Mouse (Mus musculus): Measurements from ENCODE around the gene 1810055G02Rik. TPM values are rescaled to one million over a fixed set of nuclear protein-coding genes. Genes with fewer than 3 reads are reported as not detected.

1810055G02Rik gene
- polyA plus RNA-seq, 1 experiment from 2014 or later, result 35.6 TPM

GRCm38 (mm10) chr19:3699508-3700438 is 8.3 kb upstream of the 1810055G02Rik start:
- Histone ChIP-seq H3K9me3 (no peaks in the 10 kb centered on the region), H3K4me2 (replicated peaks) (no peak overlapping the region), H3K4me3 (no peak overlapping the region), H3K36me3 (no peaks in the 10 kb centered on the region), H3K27me3 (replicated peaks) (no peaks in the 10 kb centered on the region), H3K9ac (no peak overlapping the region), H3K4me1 (no peaks in the 10 kb centered on the region), H3K27ac (no peak overlapping the region)
- WGBS, result 35% methylated on average over 6 of the region's 6 CpGs
- ATAC-seq (ENCODE audit: low FRiP score, low read depth), result no peak

- H3K27ac ChIP-seq, result no peak overlapping the region
- H3K36me3 ChIP-seq, result no peaks in the 10 kb centered on the region
- H3K9me3 ChIP-seq, result no peaks in the 10 kb centered on the region
- H3K4me3 ChIP-seq, result no peak overlapping the region
- no peak overlapping the region for H3K9ac ChIP-seq
- no peak for ATAC-seq (ENCODE audit: low FRiP score, low read depth)
- no peaks in the 10 kb centered on the region for H3K4me1 ChIP-seq
- 90% methylated on average over 4 of the region's 4 CpGs for WGBS
- no peaks in the 10 kb centered on the region for H3K27me3 ChIP-seq (replicated peaks)
- H3K4me2 ChIP-seq (replicated peaks), result no peak overlapping the region
Observed at GRCm38 (mm10) chr19:3702460-3702859, 5.6 kb upstream of the 1810055G02Rik start.

- no peak for ATAC-seq (ENCODE audit: low FRiP score, low read depth)
- no peaks in the 10 kb centered on the region for H3K9me3 ChIP-seq
- WGBS, result 61% methylated on average over 1 of the region's 1 CpGs
- peaks cover 2% of the 10 kb centered on the region; the same call in 1 of the 2 replicates for H3K36me3 ChIP-seq
- H3K27ac ChIP-seq, result no peak overlapping the region
- H3K9ac ChIP-seq, result no peak overlapping the region
- H3K4me3 ChIP-seq, result no peak overlapping the region
- no peak overlapping the region for H3K4me2 ChIP-seq (replicated peaks)
- H3K27me3 ChIP-seq (replicated peaks), result no peaks in the 10 kb centered on the region
- peaks cover 11% of the 10 kb centered on the region for H3K4me1 ChIP-seq
Observed at GRCm38 (mm10) chr19:3706258-3706657, 1.8 kb upstream of the 1810055G02Rik start.

- Histone ChIP-seq H3K27ac (0 out of 2 replicates have a peak overlapping the region, but pooled peaks have one; percentile 32), H3K4me1 (peaks cover 11% of the 10 kb centered on the region), H3K4me3 (peak overlapping the region; percentile 76), H3K36me3 (peaks cover 7% of the 10 kb centered on the region), H3K9ac (peak overlapping the region; percentile 78), H3K9me3 (no peaks in the 10 kb centered on the region), H3K27me3 (replicated peaks) (no peaks in the 10 kb centered on the region), H3K4me2 (replicated peaks) (peak overlapping the region; percentile 70)
- 48% methylated on average over 10 of the region's 10 CpGs for WGBS
- no peak for ATAC-seq (ENCODE audit: low FRiP score, low read depth)
Observed at GRCm38 (mm10) chr19:3707553-3707952, 540 bp upstream of the 1810055G02Rik start.

- ATAC-seq (ENCODE audit: low FRiP score, low read depth), result no peak
- H3K9ac ChIP-seq, result peak overlapping the region; percentile 78
- no peak overlapping the region for H3K27ac ChIP-seq
- WGBS, result 42% methylated on average over 10 of the region's 10 CpGs
- H3K4me3 ChIP-seq, result peak overlapping the region; percentile 76
- peaks cover 7% of the 10 kb centered on the region for H3K36me3 ChIP-seq
- H3K27me3 ChIP-seq (replicated peaks), result no peaks in the 10 kb centered on the region
- H3K4me1 ChIP-seq, result peaks cover 11% of the 10 kb centered on the region
- H3K4me2 ChIP-seq (replicated peaks), result peak overlapping the region; percentile 70
- H3K9me3 ChIP-seq, result no peaks in the 10 kb centered on the region
Observed at GRCm38 (mm10) chr19:3709013-3709787, 1.1 kb downstream of the 1810055G02Rik start.

- Histone ChIP-seq H3K27me3 (replicated peaks) (no peaks in the 10 kb centered on the region), H3K36me3 (peaks cover 17% of the 10 kb centered on the region), H3K9ac (no peak overlapping the region), H3K27ac (no peak overlapping the region), H3K4me2 (replicated peaks) (no peak overlapping the region), H3K4me3 (no peak overlapping the region), H3K9me3 (no peaks in the 10 kb centered on the region), H3K4me1 (peaks cover 11% of the 10 kb centered on the region)
- no peak for ATAC-seq (ENCODE audit: low FRiP score, low read depth)
- WGBS, result 94% methylated on average over 2 of the region's 2 CpGs
Observed at GRCm38 (mm10) chr19:3710436-3710835, 2.3 kb downstream of the 1810055G02Rik start.

- H3K36me3 ChIP-seq, result peaks cover 51% of the 10 kb centered on the region
- no peak overlapping the region for H3K27ac ChIP-seq
- 94% methylated on average over 6 of the region's 6 CpGs for WGBS
- no peaks in the 10 kb centered on the region for H3K27me3 ChIP-seq (replicated peaks)
- H3K4me1 ChIP-seq, result peaks cover 7% of the 10 kb centered on the region
- H3K4me3 ChIP-seq, result no peak overlapping the region
- no peak overlapping the region for H3K4me2 ChIP-seq (replicated peaks)
- no peak for ATAC-seq (ENCODE audit: low FRiP score, low read depth)
- H3K9me3 ChIP-seq, result no peaks in the 10 kb centered on the region
- H3K9ac ChIP-seq, result no peak overlapping the region
Observed at GRCm38 (mm10) chr19:3714381-3714780, 6.3 kb downstream of the 1810055G02Rik start.

GRCm38 (mm10) chr19:3718481-3719361 is 10.6 kb downstream of the 1810055G02Rik start:
- Histone ChIP-seq H3K9ac (0 out of 2 replicates have a peak overlapping the region, but pooled peaks have one; percentile 29), H3K36me3 (peaks cover 44% of the 10 kb centered on the region), H3K27ac (no peak overlapping the region), H3K4me2 (replicated peaks) (peak overlapping the region; percentile 67), H3K9me3 (no peaks in the 10 kb centered on the region), H3K4me3 (peak overlapping the region; percentile 34), H3K4me1 (peaks cover 8% of the 10 kb centered on the region), H3K27me3 (replicated peaks) (no peaks in the 10 kb centered on the region)
- ATAC-seq (ENCODE audit: low FRiP score, low read depth), result peak; percentile 29; the same call in 1 of the 2 replicates
- 42% methylated on average over 19 of the region's 19 CpGs for WGBS

- H3K4me3 ChIP-seq, result peak overlapping the region; percentile 34
- peaks cover 44% of the 10 kb centered on the region for H3K36me3 ChIP-seq
- H3K27me3 ChIP-seq (replicated peaks), result no peaks in the 10 kb centered on the region
- H3K9ac ChIP-seq, result peak overlapping the region; percentile 29; the same call in 1 of the 2 replicates
- peak; percentile 48; the same call in 1 of the 2 replicates for ATAC-seq (ENCODE audit: low FRiP score, low read depth)
- no peak overlapping the region for H3K27ac ChIP-seq
- peak overlapping the region; percentile 67 for H3K4me2 ChIP-seq (replicated peaks)
- peaks cover 8% of the 10 kb centered on the region for H3K4me1 ChIP-seq
- no peaks in the 10 kb centered on the region for H3K9me3 ChIP-seq
- WGBS, result 4% methylated on average over 27 of the region's 27 CpGs
Observed at GRCm38 (mm10) chr19:3719362-3719891, 11.3 kb downstream of the 1810055G02Rik start.

GRCm38 (mm10) chr19:3723170-3723569 is 15.1 kb downstream of the 1810055G02Rik start:
- ATAC-seq (ENCODE audit: low FRiP score, low read depth), result no peak
- 93% methylated on average over 9 of the region's 9 CpGs for WGBS

GRCm38 (mm10) chr19:3723904-3724303 is 15.8 kb downstream of the 1810055G02Rik start:
- ATAC-seq (ENCODE audit: low FRiP score, low read depth), result no peak
- Histone ChIP-seq H3K36me3 (no peaks in the 10 kb centered on the region), H3K4me1 (peaks cover 8% of the 10 kb centered on the region), H3K27me3 (replicated peaks) (no peaks in the 10 kb centered on the region), H3K4me2 (replicated peaks) (no peak overlapping the region), H3K9me3 (no peaks in the 10 kb centered on the region), H3K27ac (no peak overlapping the region), H3K9ac (no peak overlapping the region), H3K4me3 (no peak overlapping the region)
- WGBS, result 79% methylated on average over 4 of the region's 4 CpGs

More at GRCm38 (mm10) chr19:3723170-3723569, 15.1 kb downstream of the 1810055G02Rik start:
- Histone ChIP-seq H3K27me3 (replicated peaks) (no peaks in the 10 kb centered on the region), H3K4me3 (no peak overlapping the region), H3K27ac (no peak overlapping the region), H3K9me3 (no peaks in the 10 kb centered on the region), H3K36me3 (peaks cover 7% of the 10 kb centered on the region; the same call in 1 of the 2 replicates), H3K4me2 (replicated peaks) (no peak overlapping the region), H3K9ac (no peak overlapping the region), H3K4me1 (peaks cover 8% of the 10 kb centered on the region)

Measured in neural tube, embryonic 12.5 days (tissue).